Mouse (Mus musculus) gastrocnemius, postnatal 14 days (tissue): ENCODE measurements around the gene Dact2. TPM values are rescaled to one million over a fixed set of nuclear protein-coding genes. Genes with fewer than 3 reads are reported as not detected.

ENCODE experiments used
- DNase-seq: peaks from one replicate; pipeline ENCODE4 v3.0.0; 2021; ENCODE audit warnings: mixed read lengths
- intact Hi-C: fragments of 180-260 bp; cut with DNase I; formaldehyde crosslinking; loops from one replicate; pipeline ENCODE4 v1.15.1; 2025; ENCODE audit warnings: low total_unique reads
- long read RNA-seq, 2 experiments: library from polyadenylated mRNA; stranded (forward); transcript quantifications; one replicate each; pipeline ENCODE4 v2.0.0; 2021
- total RNA-seq, 2 experiments: library from RNA; stranded (reverse); gene quantifications; 2 replicates each; pipeline ENCODE4 v1.2.3; 2021

Gene Dact2
- total RNA-seq: 1 to 10 TPM; 2.2 to 3.6 TPM
- long read RNA-seq, experiment 1, partial matches to known transcripts: 0 of 1 reads
- long read RNA-seq, experiment 1, other reads (novel, unspliced or antisense): 0 of 1 reads
- long read RNA-seq, experiment 2: 0 reads

- peak; percentile 30 for DNase-seq
- intact Hi-C loops: no loop called here
These were observed at the start of gene Dact2 for GRCm38 (mm10) chr17:14204061-14204460. Dact2 (minus strand) TSS chr17:14204304.

GRCm38 (mm10) chr17:14252456-14252855, 48.4 kb upstream of the Dact2 start:
- intact Hi-C loops: no loop called here
- DNase-seq: peak; percentile 50

DNA sequence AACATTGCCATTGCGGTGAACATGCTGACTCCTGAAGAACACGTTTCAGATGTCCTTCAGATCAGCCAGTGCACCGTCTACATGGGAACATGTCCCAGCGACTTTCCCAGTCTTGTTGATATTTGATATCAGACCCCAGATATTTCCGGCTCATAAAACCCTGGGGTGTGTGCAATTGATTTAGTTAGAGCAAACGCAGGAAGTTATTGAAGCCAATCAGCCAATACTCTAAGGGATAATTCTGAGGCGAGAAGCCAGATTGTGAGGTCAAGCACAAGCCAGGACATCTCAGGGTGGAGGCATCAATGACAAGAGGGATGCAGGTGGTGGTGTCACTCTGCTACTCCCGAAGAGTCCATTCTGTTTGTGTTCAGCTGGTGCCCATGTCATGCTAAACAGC, 46.3 kb upstream of the Dact2 start:
- DNase-seq: no peak
- intact Hi-C loops: no loop called here

- DNase-seq: no peak
- intact Hi-C loops: no loop called here
These were observed 45.5 kb upstream of the Dact2 start for GRCm38 (mm10) chr17:14249595-14249994.

DNA sequence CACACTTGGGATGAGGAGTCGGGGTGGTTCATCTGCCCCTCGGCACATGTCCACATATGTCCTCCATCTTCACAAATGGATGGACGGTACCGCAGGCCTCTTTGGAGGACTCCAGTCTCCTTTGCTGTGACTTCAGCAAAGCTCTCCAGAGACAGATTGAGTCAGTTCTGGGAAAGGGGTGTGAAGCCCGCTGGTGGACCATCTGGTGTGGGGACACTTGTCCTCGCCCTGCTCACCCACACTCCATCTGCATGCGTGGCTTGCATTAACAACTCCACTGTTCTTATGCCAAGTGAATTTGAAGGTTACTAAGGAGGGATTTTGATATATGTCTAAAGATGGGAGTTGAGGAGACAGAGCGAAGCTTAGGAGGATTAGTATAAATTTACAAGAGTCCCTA, 43.8 kb upstream of the Dact2 start:
- DNase-seq: no peak
- intact Hi-C loops: no loop called here

DNA sequence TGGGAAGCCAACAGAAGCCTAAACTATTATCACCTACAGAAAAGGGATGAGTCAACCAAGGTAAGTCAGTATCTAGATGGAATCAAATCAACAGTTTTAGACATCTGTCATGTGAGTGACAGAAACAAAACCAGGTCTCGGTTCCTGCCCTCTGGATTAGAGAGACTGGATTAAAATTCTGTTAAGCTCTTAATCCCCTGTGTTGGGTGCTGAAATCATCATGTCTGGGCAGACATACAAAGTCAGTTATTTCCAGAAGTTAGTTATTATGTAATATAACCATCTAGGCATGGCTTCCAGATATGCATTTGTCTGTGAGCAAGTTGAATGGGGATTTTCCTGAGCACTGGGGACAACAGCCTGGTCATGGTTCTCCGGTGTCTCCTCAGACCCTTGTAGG, 42.2 kb upstream of the Dact2 start:
- no peak for DNase-seq
- intact Hi-C loops: no loop called here

GRCm38 (mm10) chr17:14244195-14244965, 40.3 kb upstream of the Dact2 start:
- intact Hi-C loops: no loop called here
- DNase-seq: peak; percentile 82

GRCm38 (mm10) chr17:14242634-14243033, 38.5 kb upstream of the Dact2 start:
- no peak for DNase-seq
- intact Hi-C loops: no loop called here

DNA sequence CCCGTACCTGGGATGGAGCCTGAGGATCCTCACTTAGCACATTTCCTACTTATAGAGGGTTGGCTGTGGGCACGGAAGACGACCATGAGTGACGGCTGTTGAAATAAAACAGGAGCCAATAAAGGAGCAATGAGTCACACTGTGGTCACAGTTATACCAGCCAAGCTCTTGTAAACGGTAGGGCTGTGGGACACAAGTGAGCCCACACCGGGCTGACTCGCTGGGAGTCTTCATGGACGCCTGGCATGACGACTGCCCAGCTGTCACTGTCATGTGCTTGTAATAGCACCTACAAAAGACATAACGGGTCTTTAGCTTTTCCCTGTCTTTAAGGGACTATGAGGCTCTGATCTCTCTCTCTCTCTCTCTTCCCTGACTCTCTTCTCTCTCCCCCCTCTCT, 35.9 kb upstream of the Dact2 start:
- DNase-seq: no peak
- intact Hi-C loops: loop anchor here (2.0 to 10.0 kb wide), 2 partner anchors 281 to 665 kb away; no protein-coding TSS in a partner anchor

DNA sequence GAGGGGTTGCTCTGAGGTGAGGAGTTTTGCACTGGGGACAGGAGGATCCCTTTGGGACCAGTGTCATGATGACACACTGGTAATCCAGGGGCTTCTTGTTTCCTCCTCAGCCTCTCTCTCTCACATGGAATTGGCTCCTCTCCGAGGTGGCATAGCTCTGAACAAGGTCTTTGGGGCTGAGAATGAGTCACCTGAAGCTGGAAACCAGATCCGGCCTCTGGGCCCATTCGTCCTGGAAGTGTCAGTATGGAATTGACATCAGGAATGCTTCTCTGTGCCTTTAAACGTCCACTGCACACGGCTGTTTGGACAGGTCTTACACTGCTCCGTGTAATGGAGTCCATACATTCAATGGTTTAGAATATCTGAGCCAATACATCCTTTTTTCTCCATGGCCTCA, 33.0 kb upstream of the Dact2 start:
- intact Hi-C loops: loop anchor here (10.0 kb wide), 1 partner anchor 668 kb away; no protein-coding TSS in a partner anchor
- no peak for DNase-seq

- DNase-seq: no peak
- intact Hi-C loops: loop anchor here (10.0 kb wide), 1 partner anchor 670 kb away; no protein-coding TSS in a partner anchor
These were observed 30.8 kb upstream of the Dact2 start for GRCm38 (mm10) chr17:14234774-14235389.

- no peak for DNase-seq
- intact Hi-C loops: loop anchor here (2.0 to 10.0 kb wide), 3 partner anchors 53 to 671 kb away; no protein-coding TSS in a partner anchor
These were observed 29.6 kb upstream of the Dact2 start for GRCm38 (mm10) chr17:14233658-14234057.

DNA sequence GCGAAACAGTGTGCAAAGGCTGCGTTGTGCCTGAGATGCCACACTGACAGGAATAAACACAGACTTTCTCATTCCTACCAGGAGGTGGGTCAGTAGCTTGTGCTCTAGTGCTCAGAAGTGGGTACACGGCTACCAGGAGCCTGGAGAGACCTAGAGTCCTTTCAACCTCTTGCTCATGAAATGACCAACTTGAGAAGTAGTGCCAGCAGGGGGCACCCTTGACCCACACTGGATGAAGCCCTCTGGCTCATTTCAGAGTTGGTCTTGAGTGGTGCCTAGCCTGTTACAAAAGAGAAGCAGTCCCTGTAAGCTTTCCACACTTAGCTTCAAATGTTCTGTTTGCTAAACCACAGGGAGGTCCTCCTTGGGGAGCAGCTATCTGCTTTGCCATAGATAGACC, 28.5 kb upstream of the Dact2 start:
- DNase-seq: peak; percentile 81
- intact Hi-C loops: loop anchor here (2.0 to 10.0 kb wide), 3 partner anchors 54 to 672 kb away; no protein-coding TSS in a partner anchor

- DNase-seq: peak; percentile 20
- intact Hi-C loops: loop anchor here (10.0 kb wide), 1 partner anchor 674 kb away; no protein-coding TSS in a partner anchor
These were observed 26.8 kb upstream of the Dact2 start for GRCm38 (mm10) chr17:14230698-14231430.

DNA sequence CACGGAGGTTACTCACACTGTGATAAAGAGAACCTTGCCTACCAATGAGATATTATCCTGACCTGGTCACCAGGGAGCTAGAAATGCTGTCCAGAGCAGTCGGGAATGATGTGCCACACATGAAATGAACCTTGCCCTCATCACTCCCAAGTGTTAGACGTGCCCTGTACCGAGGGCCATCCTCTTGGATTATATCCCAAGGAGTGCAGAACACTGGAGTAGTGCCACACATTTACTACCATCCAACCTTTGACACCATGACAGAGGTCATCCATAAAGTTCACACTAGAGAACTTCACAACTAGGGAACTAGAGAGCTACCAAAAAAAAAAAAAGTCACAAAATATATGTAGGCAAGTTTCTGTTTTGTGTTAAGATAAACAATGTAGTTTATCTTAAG, 24.3 kb upstream of the Dact2 start:
- no peak for DNase-seq
- intact Hi-C loops: no loop called here

- DNase-seq: no peak
- intact Hi-C loops: no loop called here
These were observed 23.5 kb upstream of the Dact2 start for GRCm38 (mm10) chr17:14227601-14228000.

DNA sequence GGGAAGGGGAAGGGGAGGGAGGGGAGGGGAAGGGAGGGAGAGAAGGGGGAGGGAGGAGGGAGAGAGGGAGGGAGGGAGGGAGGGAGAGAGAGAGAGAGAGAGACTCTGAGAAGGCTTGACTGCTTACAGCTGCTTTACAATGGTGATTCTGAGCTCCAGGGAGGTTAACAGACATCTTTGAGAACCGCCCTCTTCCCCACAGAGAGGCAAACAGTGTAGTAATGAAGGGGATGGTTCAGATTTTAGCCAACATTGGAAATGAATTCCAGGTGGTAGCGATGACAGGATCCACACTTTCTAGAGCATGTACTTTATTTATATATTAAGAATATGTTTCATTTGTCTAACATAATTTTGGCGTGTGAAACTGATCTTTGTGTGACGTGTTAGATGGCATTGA, 22.7 kb upstream of the Dact2 start:
- intact Hi-C loops: no loop called here
- DNase-seq: no peak

GRCm38 (mm10) chr17:14225982-14226652, 22.0 kb upstream of the Dact2 start:
- DNase-seq: no peak
- intact Hi-C loops: no loop called here

- DNase-seq: no peak
- intact Hi-C loops: no loop called here
These were observed 17.9 kb upstream of the Dact2 start for GRCm38 (mm10) chr17:14221893-14222615.
